Mouse (Mus musculus): ENCODE data around the gene Tanc1. TPM values are rescaled to one million over a fixed set of nuclear protein-coding genes. Genes with fewer than 3 reads are reported as not detected.
A peak's percentile ranks its signal among the peaks of the same experiment; 100 is the strongest.

The Tanc1 gene
- polyA plus RNA-seq, 1 experiment from 2014 or later, result 8.5 TPM

DNA sequence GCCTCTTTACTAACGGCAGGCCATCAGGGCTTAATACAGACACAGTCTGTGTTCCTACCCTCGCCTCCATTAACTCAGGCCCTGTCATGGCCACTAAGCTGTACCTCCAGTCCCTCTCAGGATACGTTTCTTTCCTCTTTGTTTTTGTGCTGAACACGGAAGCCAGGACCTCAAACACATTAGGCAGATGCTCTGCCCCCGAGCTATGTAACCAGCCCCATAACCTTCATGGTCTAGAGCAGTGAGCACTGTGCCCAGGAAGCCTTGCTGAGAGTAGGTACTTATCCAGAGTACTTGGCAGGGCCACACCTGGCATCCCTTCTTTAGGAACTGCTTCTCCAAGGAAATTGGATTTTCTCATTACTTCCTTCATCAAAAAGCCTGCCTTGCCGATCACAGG is 125.5 kb downstream of the Tanc1 start:
- WGBS, result 89% methylated on average over 6 of the region's 6 CpGs
- no peak overlapping the region for H3K27ac ChIP-seq (ENCODE audit: low read depth, low read length)
- 0 out of 2 replicates have a peak, but pooled peaks cover 5% of the 10 kb centered on the region for H3K36me3 ChIP-seq (ENCODE audit: control insufficient read depth, insufficient read depth)
- H3K4me1 ChIP-seq (replicated peaks; ENCODE audit: control insufficient read depth, insufficient read depth, low read length), result peaks cover 5% of the 10 kb centered on the region; the same call in 1 of the 2 replicates
- no peak overlapping the region for H3K9ac ChIP-seq (ENCODE audit: low read depth, low read length)
- no peak for ATAC-seq
- H3K4me2 ChIP-seq (replicated peaks; ENCODE audit: low read depth), result no peak overlapping the region
- H3K4me3 ChIP-seq (ENCODE audit: low read depth, low read length), result no peak overlapping the region
- no peaks in the 10 kb centered on the region for H3K9me3 ChIP-seq (ENCODE audit: control insufficient read depth)
- no peaks in the 10 kb centered on the region for H3K27me3 ChIP-seq (replicated peaks; ENCODE audit: control insufficient read depth, insufficient read depth, low read length)
- TF ChIP-seq CTCF (IDR thresholded peaks at IDR 0.05; ENCODE audit: low read depth), result no peak

DNA sequence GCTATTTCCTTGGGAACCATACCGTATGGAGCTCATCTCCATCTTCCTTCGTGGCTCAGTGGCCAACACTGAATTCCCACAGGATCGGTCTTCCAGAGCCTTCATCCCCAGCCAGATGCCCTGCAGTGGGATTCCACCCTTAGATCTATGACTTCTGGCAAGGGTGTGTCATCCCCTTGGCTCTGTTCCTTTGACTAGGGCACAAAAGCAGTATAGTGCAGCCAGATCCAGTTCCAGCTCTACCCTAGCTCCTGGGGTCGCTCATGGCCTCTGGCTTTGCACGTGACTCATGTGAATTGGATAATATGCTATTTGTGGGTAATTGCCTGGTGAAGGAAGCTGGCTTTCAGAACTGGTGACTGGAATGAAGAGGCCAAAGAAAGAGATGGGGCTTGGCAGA is 126.5 kb downstream of the Tanc1 start:
- Histone ChIP-seq H3K27me3 (replicated peaks; ENCODE audit: control insufficient read depth, insufficient read depth, low read length) (no peaks in the 10 kb centered on the region), H3K4me2 (replicated peaks; ENCODE audit: low read depth) (no peak overlapping the region), H3K27ac (ENCODE audit: low read depth, low read length) (no peak overlapping the region), H3K9ac (ENCODE audit: low read depth, low read length) (no peak overlapping the region), H3K4me3 (ENCODE audit: low read depth, low read length) (no peak overlapping the region), H3K4me1 (replicated peaks; ENCODE audit: control insufficient read depth, insufficient read depth, low read length) (peaks cover 5% of the 10 kb centered on the region; the same call in 1 of the 2 replicates), H3K36me3 (ENCODE audit: control insufficient read depth, insufficient read depth) (0 out of 2 replicates have a peak, but pooled peaks cover 5% of the 10 kb centered on the region), H3K9me3 (ENCODE audit: control insufficient read depth) (no peaks in the 10 kb centered on the region)
- no peak for TF ChIP-seq CTCF (IDR thresholded peaks at IDR 0.05; ENCODE audit: low read depth)
- no peak for ATAC-seq
- 87% methylated on average over 5 of the region's 5 CpGs for WGBS

- no peak for ATAC-seq
- Histone ChIP-seq H3K4me1 (replicated peaks; ENCODE audit: control insufficient read depth, insufficient read depth, low read length) (peaks cover 5% of the 10 kb centered on the region; the same call in 1 of the 2 replicates), H3K36me3 (ENCODE audit: control insufficient read depth, insufficient read depth) (0 out of 2 replicates have a peak, but pooled peaks cover 3% of the 10 kb centered on the region), H3K4me2 (replicated peaks; ENCODE audit: low read depth) (no peak overlapping the region), H3K9ac (ENCODE audit: low read depth, low read length) (no peak overlapping the region), H3K27ac (ENCODE audit: low read depth, low read length) (no peak overlapping the region), H3K9me3 (ENCODE audit: control insufficient read depth) (no peaks in the 10 kb centered on the region), H3K27me3 (replicated peaks; ENCODE audit: control insufficient read depth, insufficient read depth, low read length) (no peaks in the 10 kb centered on the region), H3K4me3 (ENCODE audit: low read depth, low read length) (no peak overlapping the region)
- WGBS, result 75% methylated on average over 8 of the region's 8 CpGs
- TF ChIP-seq CTCF (IDR thresholded peaks at IDR 0.05; ENCODE audit: low read depth), result no peak
Measured at GRCm38 (mm10) chr2:59739036-59739435, 127.2 kb downstream of the Tanc1 start.

GRCm38 (mm10) chr2:59742500-59743116 is 130.8 kb downstream of the Tanc1 start:
- ATAC-seq, result no peak
- H3K4me2 ChIP-seq (replicated peaks; ENCODE audit: low read depth), result no peak overlapping the region
- no peaks in the 10 kb centered on the region for H3K27me3 ChIP-seq (replicated peaks; ENCODE audit: control insufficient read depth, insufficient read depth, low read length)
- H3K4me1 ChIP-seq (replicated peaks; ENCODE audit: control insufficient read depth, insufficient read depth, low read length), result peaks cover 5% of the 10 kb centered on the region; the same call in 1 of the 2 replicates
- 75% methylated on average over 12 of the region's 12 CpGs for WGBS
- 0 out of 2 replicates have a peak overlapping the region, but pooled peaks have one; percentile 35 for H3K27ac ChIP-seq (ENCODE audit: low read depth, low read length)
- H3K36me3 ChIP-seq (ENCODE audit: control insufficient read depth, insufficient read depth), result peaks cover 5% of the 10 kb centered on the region; the same call in 1 of the 2 replicates
- H3K9ac ChIP-seq (ENCODE audit: low read depth, low read length), result no peak overlapping the region
- H3K9me3 ChIP-seq (ENCODE audit: control insufficient read depth), result no peaks in the 10 kb centered on the region
- H3K4me3 ChIP-seq (ENCODE audit: low read depth, low read length), result no peak overlapping the region
- no peak for TF ChIP-seq CTCF (IDR thresholded peaks at IDR 0.05; ENCODE audit: low read depth)

DNA sequence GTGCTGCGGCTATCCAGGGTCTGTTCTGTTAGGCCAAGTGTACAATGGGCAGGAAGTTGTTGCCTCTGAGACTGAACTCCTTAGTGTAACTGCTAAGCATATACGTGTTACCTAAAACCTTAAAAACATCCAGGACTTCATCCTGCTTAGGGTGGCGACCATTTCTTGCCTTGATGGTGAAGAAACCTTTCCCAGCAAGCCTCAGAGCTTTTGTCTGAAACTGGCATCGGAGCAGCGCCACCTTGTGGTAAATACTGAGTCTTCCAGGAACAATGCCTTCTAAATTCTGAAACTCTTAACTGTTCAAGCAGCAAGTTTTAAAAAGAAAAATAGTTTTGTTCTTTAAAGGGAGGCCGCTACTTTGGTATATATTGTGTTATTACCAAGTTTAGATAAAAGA is 133.6 kb downstream of the Tanc1 start:
- Histone ChIP-seq H3K27ac (ENCODE audit: low read depth, low read length) (peak overlapping the region; percentile 88), H3K9me3 (ENCODE audit: control insufficient read depth) (no peaks in the 10 kb centered on the region), H3K9ac (ENCODE audit: low read depth, low read length) (no peak overlapping the region), H3K4me3 (ENCODE audit: low read depth, low read length) (no peak overlapping the region), H3K36me3 (ENCODE audit: control insufficient read depth, insufficient read depth) (peaks cover 5% of the 10 kb centered on the region; the same call in 1 of the 2 replicates), H3K27me3 (replicated peaks; ENCODE audit: control insufficient read depth, insufficient read depth, low read length) (no peaks in the 10 kb centered on the region), H3K4me2 (replicated peaks; ENCODE audit: low read depth) (no peak overlapping the region), H3K4me1 (replicated peaks; ENCODE audit: control insufficient read depth, insufficient read depth, low read length) (peaks cover 15% of the 10 kb centered on the region)
- ATAC-seq, result no peak
- WGBS, result 37% methylated on average over 6 of the region's 6 CpGs
- peak; percentile 88 for TF ChIP-seq CTCF (IDR thresholded peaks at IDR 0.05; ENCODE audit: low read depth)

GRCm38 (mm10) chr2:59746070-59746469 is 134.2 kb downstream of the Tanc1 start:
- H3K4me1 ChIP-seq (replicated peaks; ENCODE audit: control insufficient read depth, insufficient read depth, low read length), result peaks cover 15% of the 10 kb centered on the region
- H3K36me3 ChIP-seq (ENCODE audit: control insufficient read depth, insufficient read depth), result peaks cover 5% of the 10 kb centered on the region; the same call in 1 of the 2 replicates
- no peaks in the 10 kb centered on the region for H3K9me3 ChIP-seq (ENCODE audit: control insufficient read depth)
- peak overlapping the region; percentile 88 for H3K27ac ChIP-seq (ENCODE audit: low read depth, low read length)
- no peak overlapping the region for H3K4me2 ChIP-seq (replicated peaks; ENCODE audit: low read depth)
- 0 out of 2 replicates have a peak, but pooled peaks have one; percentile 17 for ATAC-seq
- H3K9ac ChIP-seq (ENCODE audit: low read depth, low read length), result no peak overlapping the region
- no peak for TF ChIP-seq CTCF (IDR thresholded peaks at IDR 0.05; ENCODE audit: low read depth)
- H3K27me3 ChIP-seq (replicated peaks; ENCODE audit: control insufficient read depth, insufficient read depth, low read length), result no peaks in the 10 kb centered on the region
- 65% methylated on average over 9 of the region's 9 CpGs for WGBS
- H3K4me3 ChIP-seq (ENCODE audit: low read depth, low read length), result no peak overlapping the region

Measured in intestine, postnatal 0 days (tissue).